Mouse (Mus musculus): ENCODE measurements around the gene Pilra.

- TF ChIP-seq CTCF (IDR thresholded peaks at IDR 0.05) (no peak), EP300 (IDR thresholded peaks at IDR 0.05) (no peak)
Observed at GRCm38 (mm10) chr5:137800917-137801316, 35.2 kb downstream of the Pilra start.
